Mouse (Mus musculus) heart, postnatal 25 days (tissue): ENCODE data around the gene Atrnl1. TPM values are rescaled to one million over a fixed set of nuclear protein-coding genes. Genes with fewer than 3 reads are reported as not detected.

Experiments
- DNase-seq: peaks from one replicate; pipeline ENCODE4 v3.0.0; 2022; ENCODE audit warnings: low spot score
- intact Hi-C: fragments of 180-260 bp; cut with DNase I; formaldehyde crosslinking; loops from one replicate; pipeline ENCODE4 v1.15.1; 2025
- total RNA-seq, 2 experiments: library from RNA; stranded (reverse); gene quantifications; 2 replicates each; pipeline ENCODE4 v1.2.3; 2021

Atrnl1 gene
- total RNA-seq, 2 experiments from 2014 or later: 13.8 to 16.1 TPM

GRCm38 (mm10) chr19:57606351-57606750 is 4.5 kb upstream of the Atrnl1 start:
- intact Hi-C loops: no loop called here
- no peak for DNase-seq

- intact Hi-C loops: no loop called here
- DNase-seq: peak; percentile 41
These were observed 1.3 kb upstream of the Atrnl1 start for GRCm38 (mm10) chr19:57609361-57610057.

- intact Hi-C loops: no loop called here
- DNase-seq: no peak
These were observed 767 bp upstream of the Atrnl1 start for GRCm38 (mm10) chr19:57610058-57610475.

DNA sequence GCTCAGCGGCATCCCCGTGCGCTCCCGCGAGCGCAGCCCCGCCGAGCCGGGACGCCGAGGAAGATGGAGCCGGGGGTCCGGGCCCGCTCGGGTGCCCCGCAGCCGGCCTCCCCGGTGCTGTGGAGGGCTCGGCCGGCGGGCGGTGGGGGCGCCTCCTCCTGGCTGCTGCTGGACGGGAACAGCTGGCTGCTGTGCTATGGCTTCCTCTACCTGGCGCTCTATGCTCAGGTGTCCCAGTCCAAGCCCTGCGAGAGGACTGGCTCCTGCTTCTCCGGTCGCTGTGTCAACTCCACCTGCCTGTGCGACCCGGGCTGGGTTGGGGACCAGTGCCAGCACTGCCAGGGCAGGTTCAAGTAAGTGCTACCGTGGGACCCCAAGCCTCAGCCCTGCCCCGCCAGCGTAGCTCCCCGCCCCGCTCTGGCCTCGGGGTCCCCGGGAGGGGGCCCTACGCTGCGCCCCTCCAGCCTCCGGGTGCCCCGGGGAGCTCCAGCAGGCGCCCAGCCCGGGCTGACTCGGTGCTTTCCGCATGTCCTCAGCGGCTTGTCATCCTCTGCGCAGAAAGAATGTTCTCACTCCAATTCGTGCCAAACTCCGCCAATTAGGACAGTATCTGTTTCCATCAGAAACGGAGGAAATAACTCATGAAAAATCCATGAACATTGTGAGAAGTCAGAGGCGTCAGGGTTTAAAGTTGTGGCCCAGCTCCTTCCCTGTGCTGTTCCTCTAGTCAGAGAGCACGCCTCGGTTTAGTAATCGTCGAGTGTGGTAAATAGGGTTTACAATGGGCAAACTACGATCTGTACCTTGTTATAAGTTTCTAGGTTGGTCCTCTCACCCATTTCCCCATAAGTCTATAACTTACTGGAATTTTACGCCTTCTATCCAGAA is 701 bp downstream of the Atrnl1 start:
- intact Hi-C loops: no loop called here
- peak; percentile 33 for DNase-seq

GRCm38 (mm10) chr19:57612179-57612472 is 1.3 kb downstream of the Atrnl1 start:
- intact Hi-C loops: no loop called here
- no peak for DNase-seq

- no peak for DNase-seq
- intact Hi-C loops: no loop called here
These were observed 5.3 kb downstream of the Atrnl1 start for GRCm38 (mm10) chr19:57615972-57616621.

- intact Hi-C loops: no loop called here
- no peak for DNase-seq
These were observed 8.3 kb downstream of the Atrnl1 start for GRCm38 (mm10) chr19:57619088-57619487.

- intact Hi-C loops: no loop called here
- DNase-seq: no peak
These were observed 11.0 kb downstream of the Atrnl1 start for GRCm38 (mm10) chr19:57621814-57622213.

DNA sequence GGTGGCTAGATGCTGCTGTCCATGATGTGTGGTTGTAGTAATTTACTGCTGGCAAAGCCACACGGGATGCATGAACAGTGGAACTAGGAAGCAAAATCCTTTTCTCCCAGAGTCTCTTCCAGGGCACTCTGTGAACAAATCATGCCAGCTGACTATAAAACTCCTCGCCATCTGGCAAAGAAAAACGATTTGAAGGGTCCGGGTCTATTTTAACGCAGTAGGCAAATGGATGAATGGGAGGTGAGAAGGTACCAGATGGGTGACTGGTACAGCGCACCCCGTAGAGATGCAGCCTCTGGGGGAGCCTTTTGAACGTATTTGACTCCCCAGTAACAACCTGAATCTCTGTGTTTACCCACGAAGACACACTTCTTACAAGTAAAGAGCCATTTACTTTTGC is 14.9 kb downstream of the Atrnl1 start:
- DNase-seq: no peak
- intact Hi-C loops: no loop called here

- intact Hi-C loops: no loop called here
- DNase-seq: no peak
These were observed 16.4 kb downstream of the Atrnl1 start for GRCm38 (mm10) chr19:57627251-57627650.

GRCm38 (mm10) chr19:57642536-57642935 is 31.7 kb downstream of the Atrnl1 start:
- DNase-seq: no peak
- intact Hi-C loops: loop anchor here (2.0 to 10.0 kb wide), 2 partner anchors 160 to 488 kb away; no protein-coding TSS in a partner anchor

DNA sequence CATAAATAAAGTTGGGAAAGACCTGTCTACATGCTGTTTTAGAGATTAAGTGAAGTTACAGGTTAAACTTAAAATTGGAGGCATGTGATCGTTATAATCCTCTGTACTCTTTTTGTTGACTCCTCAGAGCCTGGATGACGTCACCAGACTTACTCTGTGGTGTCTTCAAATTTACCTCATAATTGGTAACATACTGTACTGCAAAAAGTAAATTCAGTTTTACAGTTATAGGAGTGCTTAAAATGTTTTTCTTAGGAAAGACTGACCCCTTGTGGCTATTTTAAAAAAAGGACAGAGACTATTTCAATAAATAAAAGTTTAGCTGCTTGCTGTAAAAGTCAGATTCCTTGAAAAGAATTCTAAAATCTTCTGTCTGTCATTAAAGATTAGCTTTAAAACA is 32.1 kb downstream of the Atrnl1 start:
- intact Hi-C loops: loop anchor here (1.0 to 10.0 kb wide), 3 partner anchors 160 to 488 kb away; no protein-coding TSS in a partner anchor
- no peak for DNase-seq

GRCm38 (mm10) chr19:57648202-57648943 is 37.5 kb downstream of the Atrnl1 start:
- DNase-seq: no peak
- intact Hi-C loops: loop anchor here (10.0 kb wide), 1 partner anchor 494 kb away; no protein-coding TSS in a partner anchor

DNA sequence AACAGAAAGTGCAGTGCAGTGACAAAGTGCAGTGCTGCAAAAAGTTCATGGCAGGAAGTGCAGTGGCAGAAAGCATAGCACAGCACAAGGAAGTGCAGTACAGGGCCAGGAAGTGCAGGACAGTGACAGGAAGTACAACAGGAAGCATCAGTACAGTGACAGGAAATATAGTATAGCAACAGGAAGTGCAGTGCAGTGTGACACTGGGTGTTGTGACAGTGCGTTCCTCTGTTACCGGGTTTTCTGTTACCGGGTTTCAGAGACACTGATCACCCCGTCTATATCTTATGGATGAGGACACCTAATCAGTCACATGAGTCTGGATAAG is 38.1 kb downstream of the Atrnl1 start:
- no peak for DNase-seq
- intact Hi-C loops: loop anchor here (10.0 kb wide), 1 partner anchor 494 kb away; no protein-coding TSS in a partner anchor

- intact Hi-C loops: loop anchor here (2.0 to 5.0 kb wide), 2 partner anchors 814 to 972 kb away; no protein-coding TSS in a partner anchor
- no peak for DNase-seq
These were observed 44.2 kb downstream of the Atrnl1 start for GRCm38 (mm10) chr19:57655083-57655482.

DNA sequence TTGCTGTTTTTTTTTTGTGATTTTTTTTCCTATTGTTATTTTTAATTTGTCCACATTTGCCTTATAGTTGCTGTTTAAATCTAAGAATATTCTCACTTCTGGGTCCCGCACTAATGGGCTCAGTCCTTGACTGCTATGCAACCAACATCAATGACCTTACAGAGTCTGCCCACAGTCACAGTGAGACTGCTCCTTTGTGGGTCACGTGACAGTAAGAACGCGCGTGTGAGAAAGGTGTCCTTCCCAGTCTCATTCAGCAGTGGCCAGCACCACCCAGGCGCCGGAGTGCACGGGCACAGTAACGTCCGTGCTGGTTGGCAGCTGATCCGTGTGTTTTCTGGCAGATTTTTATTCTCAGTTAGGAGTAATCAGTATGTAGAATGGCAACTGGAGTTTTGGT is 44.7 kb downstream of the Atrnl1 start:
- no peak for DNase-seq
- intact Hi-C loops: loop anchor here (2.0 to 5.0 kb wide), 2 partner anchors 813 to 972 kb away; no protein-coding TSS in a partner anchor

DNA sequence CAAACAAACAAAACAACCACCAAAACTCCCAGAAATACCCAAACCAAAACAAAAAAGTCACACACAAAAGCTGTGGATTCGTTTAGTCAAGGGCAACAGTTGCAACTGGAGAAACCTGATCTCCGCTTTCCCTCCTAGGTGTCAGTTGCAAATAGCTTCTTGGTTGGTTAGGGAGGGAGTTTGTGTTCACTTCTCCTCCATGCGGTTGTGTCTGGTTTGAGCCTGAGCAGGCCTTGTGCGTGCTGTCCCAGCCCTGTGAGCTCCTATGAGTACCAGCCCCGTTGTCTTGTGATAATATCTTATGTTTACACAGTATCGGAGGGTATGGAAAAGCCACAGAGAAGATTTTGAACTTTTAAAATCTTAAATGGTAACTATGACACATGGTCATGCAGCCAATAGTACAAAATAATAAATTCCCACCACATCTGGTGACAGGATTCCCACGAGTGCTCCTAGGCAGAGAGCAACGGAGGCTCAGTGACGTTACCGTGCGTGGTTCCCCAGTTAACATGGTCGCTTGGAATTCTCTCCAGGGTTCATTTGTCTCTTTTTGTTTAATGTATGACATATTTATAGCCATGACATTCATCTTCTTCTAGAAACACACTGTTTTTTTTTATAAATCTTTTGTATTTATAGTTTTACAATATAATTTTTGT is 46.7 kb downstream of the Atrnl1 start:
- DNase-seq: no peak
- intact Hi-C loops: loop anchor here (2.0 to 5.0 kb wide), 2 partner anchors 899 to 970 kb away; no protein-coding TSS in a partner anchor

GRCm38 (mm10) chr19:57658111-57659091 is 47.6 kb downstream of the Atrnl1 start:
- DNase-seq: no peak
- intact Hi-C loops: loop anchor here (5.0 kb wide), 1 partner anchor 969 kb away; no protein-coding TSS in a partner anchor
